Mouse (Mus musculus): ENCODE results near the gene Gm6583. TPM values are rescaled to one million over a fixed set of nuclear protein-coding genes. Genes with fewer than 3 reads are reported as not detected.
"Not testable (repeated sequence)": the region's sequence is repeated elsewhere in the genome, so short reads cannot be mapped to it uniquely, and the experiment has no call there.

Gene Gm6583
- polyA plus RNA-seq, 1 experiment from 2014 or later: 0.10 TPM

- H3K4me1 ChIP-seq: peaks cover 14% of the 10 kb centered on the region
- H3K4me3 ChIP-seq: no peak overlapping the region
- no peaks in the 10 kb centered on the region for H3K36me3 ChIP-seq
- ATAC-seq (ENCODE audit: borderline replicate concordance, extremely low read depth, low FRiP score, low TSS enrichment): no peak
- H3K9ac ChIP-seq: no peak overlapping the region
- 68% methylated on average over 4 of the region's 4 CpGs for WGBS
- no peak overlapping the region for H3K27ac ChIP-seq
- no peaks in the 10 kb centered on the region for H3K9me3 ChIP-seq
- H3K27me3 ChIP-seq: no peaks in the 10 kb centered on the region
- H3K4me2 ChIP-seq: no peak overlapping the region
Measured at GRCm38 (mm10) chr5:112321376-112321775, 34.5 kb downstream of the Gm6583 start.

- WGBS: 69% methylated on average over 6 of the region's 6 CpGs
- H3K4me1 ChIP-seq: peaks cover 14% of the 10 kb centered on the region
Measured at GRCm38 (mm10) chr5:112320936-112321335, 34.9 kb downstream of the Gm6583 start.

GRCm38 (mm10) chr5:112320379-112320778, 35.5 kb downstream of the Gm6583 start:
- no peaks in the 10 kb centered on the region for H3K9me3 ChIP-seq
- no peak overlapping the region for H3K4me3 ChIP-seq
- H3K4me1 ChIP-seq: peaks cover 10% of the 10 kb centered on the region
- 70% methylated on average over 5 of the region's 5 CpGs for WGBS
- H3K27ac ChIP-seq: no peak overlapping the region
- ATAC-seq (ENCODE audit: borderline replicate concordance, extremely low read depth, low FRiP score, low TSS enrichment): no peak
- H3K36me3 ChIP-seq: peaks cover under 1% of the 10 kb centered on the region; the same call in 1 of the 2 replicates
- no peak overlapping the region for H3K9ac ChIP-seq
- no peak overlapping the region for H3K4me2 ChIP-seq
- H3K27me3 ChIP-seq: no peaks in the 10 kb centered on the region

More at GRCm38 (mm10) chr5:112320936-112321335, 34.9 kb downstream of the Gm6583 start:
- H3K4me3 ChIP-seq: no peak overlapping the region
- no peaks in the 10 kb centered on the region for H3K9me3 ChIP-seq
- no peaks in the 10 kb centered on the region for H3K36me3 ChIP-seq
- no peak overlapping the region for H3K4me2 ChIP-seq
- no peaks in the 10 kb centered on the region for H3K27me3 ChIP-seq
- no peak for ATAC-seq (ENCODE audit: borderline replicate concordance, extremely low read depth, low FRiP score, low TSS enrichment)
- H3K9ac ChIP-seq: no peak overlapping the region
- no peak overlapping the region for H3K27ac ChIP-seq

- not testable (repeated sequence) for H3K27me3 ChIP-seq; H3K4me2 ChIP-seq; H3K27ac ChIP-seq; ATAC-seq (ENCODE audit: borderline replicate concordance, extremely low read depth, low FRiP score, low TSS enrichment); H3K9me3 ChIP-seq; H3K36me3 ChIP-seq; H3K4me1 ChIP-seq; H3K4me3 ChIP-seq; H3K9ac ChIP-seq
- WGBS: 64% methylated on average over 2 of the region's 2 CpGs
Measured at GRCm38 (mm10) chr5:112319343-112319742, 36.5 kb downstream of the Gm6583 start.

- 27% methylated on average over 5 of the region's 5 CpGs for WGBS
- no peak for ATAC-seq (ENCODE audit: borderline replicate concordance, extremely low read depth, low FRiP score, low TSS enrichment)
- Histone ChIP-seq H3K4me2 (no peak overlapping the region), H3K4me3 (no peak overlapping the region), H3K36me3 (peaks cover 15% of the 10 kb centered on the region), H3K9ac (no peak overlapping the region), H3K4me1 (no peaks in the 10 kb centered on the region), H3K27me3 (no peaks in the 10 kb centered on the region), H3K9me3 (no peaks in the 10 kb centered on the region), H3K27ac (peak overlapping the region; percentile 63)
Measured at GRCm38 (mm10) chr5:112317328-112317727, 38.5 kb downstream of the Gm6583 start.

GRCm38 (mm10) chr5:112316468-112316867, 39.4 kb downstream of the Gm6583 start:
- WGBS: 80% methylated on average over 5 of the region's 5 CpGs
- no peaks in the 10 kb centered on the region for H3K27me3 ChIP-seq
- H3K27ac ChIP-seq: peak overlapping the region; percentile 63; the same call in 1 of the 2 replicates
- no peak for ATAC-seq (ENCODE audit: borderline replicate concordance, extremely low read depth, low FRiP score, low TSS enrichment)
- H3K36me3 ChIP-seq: peaks cover 15% of the 10 kb centered on the region
- no peaks in the 10 kb centered on the region for H3K4me1 ChIP-seq
- no peak overlapping the region for H3K9ac ChIP-seq
- no peaks in the 10 kb centered on the region for H3K9me3 ChIP-seq
- no peak overlapping the region for H3K4me2 ChIP-seq
- H3K4me3 ChIP-seq: no peak overlapping the region

- Histone ChIP-seq H3K36me3 (peaks cover 38% of the 10 kb centered on the region), H3K27me3 (no peaks in the 10 kb centered on the region), H3K27ac (no peak overlapping the region), H3K4me2 (no peak overlapping the region), H3K9me3 (no peaks in the 10 kb centered on the region), H3K4me3 (no peak overlapping the region), H3K4me1 (no peaks in the 10 kb centered on the region), H3K9ac (no peak overlapping the region)
- ATAC-seq (ENCODE audit: borderline replicate concordance, extremely low read depth, low FRiP score, low TSS enrichment): no peak
- WGBS: 65% methylated on average over 11 of the region's 11 CpGs
Measured at GRCm38 (mm10) chr5:112313222-112313885, 42.5 kb downstream of the Gm6583 start.

GRCm38 (mm10) chr5:112305842-112306241, 50.0 kb downstream of the Gm6583 start:
- no peak overlapping the region for H3K4me2 ChIP-seq
- H3K36me3 ChIP-seq: peaks cover 28% of the 10 kb centered on the region
- 70% methylated on average over 5 of the region's 5 CpGs for WGBS
- 0 out of 2 replicates have a peak, but pooled peaks cover 12% of the 10 kb centered on the region for H3K4me1 ChIP-seq
- no peak overlapping the region for H3K9ac ChIP-seq
- no peaks in the 10 kb centered on the region for H3K27me3 ChIP-seq
- H3K4me3 ChIP-seq: no peak overlapping the region
- no peak for ATAC-seq (ENCODE audit: borderline replicate concordance, extremely low read depth, low FRiP score, low TSS enrichment)
- H3K27ac ChIP-seq: no peak overlapping the region
- H3K9me3 ChIP-seq: no peaks in the 10 kb centered on the region

Other genes with a start within 250 kb of the Gm6583 start
- gene Cryba4, start 103.5 kb downstream of the Gm6583 start, polyA plus RNA-seq (2015; fragmentation: Nextera tagmentation; extraction: Ambion mirVana): 1.3 and 1.6 TPM in 2 replicates
- 3.2 and 4.5 TPM in 2 replicates for gene Crybb1, start 100.2 kb downstream of the Gm6583 start, polyA plus RNA-seq (2015; fragmentation: Nextera tagmentation; extraction: Ambion mirVana)
- 55.8 and 61.0 TPM in 2 replicates for gene Tpst2, start 79.3 kb downstream of the Gm6583 start, polyA plus RNA-seq (2015; fragmentation: Nextera tagmentation; extraction: Ambion mirVana)
- gene Tfip11, start 29.7 kb downstream of the Gm6583 start, polyA plus RNA-seq (2015; fragmentation: Nextera tagmentation; extraction: Ambion mirVana): 30.1 and 30.4 TPM in 2 replicates
- 45.7 and 47.2 TPM in 2 replicates for gene Srrd, start 13.0 kb downstream of the Gm6583 start, polyA plus RNA-seq (2015; fragmentation: Nextera tagmentation; extraction: Ambion mirVana)
- gene Hps4, start 12.9 kb downstream of the Gm6583 start, polyA plus RNA-seq (2015; fragmentation: Nextera tagmentation; extraction: Ambion mirVana): 26.3 and 31.1 TPM in 2 replicates
- 3.8 and 3.9 TPM in 2 replicates for gene Asphd2, start 38.8 kb upstream of the Gm6583 start, polyA plus RNA-seq (2015; fragmentation: Nextera tagmentation; extraction: Ambion mirVana)
- not detected in 2 replicates for gene Gm6588, start 93.4 kb upstream of the Gm6583 start, polyA plus RNA-seq (2015; fragmentation: Nextera tagmentation; extraction: Ambion mirVana)
- gene Sez6l, start 221.2 kb upstream of the Gm6583 start, polyA plus RNA-seq (2015; fragmentation: Nextera tagmentation; extraction: Ambion mirVana): 0.21 and 0.37 TPM in 2 replicates